Mouse (Mus musculus) T-helper 2 cell (primary cell): ENCODE results near the gene Mapk6.

Source experiments
- in situ Hi-C: fragments of 300-600 bp; cut with MboI, MseI; formaldehyde crosslinking; loops from one replicate; pipeline ENCODE4 v1.15.1; 2025; ENCODE audit warnings: high pct_unique_total_duplicates

Gene Mapk6

DNA sequence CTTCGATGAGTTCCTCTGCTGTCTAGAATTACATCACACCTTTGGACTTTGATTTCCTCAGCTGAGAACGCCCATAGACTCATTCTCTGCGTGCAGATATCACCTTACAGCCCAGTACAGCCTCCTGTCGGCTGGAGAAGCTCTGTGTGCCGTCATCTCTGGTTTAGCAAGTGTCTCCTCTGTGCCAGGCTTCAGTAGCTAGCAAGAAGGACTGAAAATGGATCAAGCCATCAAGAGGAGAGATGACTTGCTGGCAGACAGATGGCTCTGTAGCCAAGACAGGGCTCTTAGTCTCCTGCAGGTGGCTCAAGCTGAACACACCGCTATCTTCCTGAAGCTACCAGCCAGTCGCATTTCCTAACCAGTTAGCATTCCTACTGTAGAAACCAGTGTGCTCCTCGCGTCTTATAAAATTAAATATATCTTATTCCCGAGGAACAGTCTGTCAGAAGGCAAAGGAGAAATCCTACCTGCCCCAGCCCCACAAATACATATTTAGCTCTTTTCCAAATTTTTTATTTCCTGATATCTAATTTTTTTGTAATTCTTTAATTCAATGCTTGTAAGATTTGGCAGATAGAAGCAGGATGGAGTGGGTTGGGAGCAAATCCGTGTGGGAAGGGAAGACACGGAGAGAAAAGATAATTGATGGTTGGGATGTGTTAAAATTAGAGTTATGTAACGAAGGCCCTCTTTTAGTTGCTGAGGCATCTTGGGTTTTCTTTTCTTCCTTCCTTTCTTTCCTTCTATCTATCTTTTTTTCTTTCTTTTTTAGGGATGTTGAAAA, 87.5 kb downstream of the Mapk6 start:
- in situ Hi-C loops: no loop called here

DNA sequence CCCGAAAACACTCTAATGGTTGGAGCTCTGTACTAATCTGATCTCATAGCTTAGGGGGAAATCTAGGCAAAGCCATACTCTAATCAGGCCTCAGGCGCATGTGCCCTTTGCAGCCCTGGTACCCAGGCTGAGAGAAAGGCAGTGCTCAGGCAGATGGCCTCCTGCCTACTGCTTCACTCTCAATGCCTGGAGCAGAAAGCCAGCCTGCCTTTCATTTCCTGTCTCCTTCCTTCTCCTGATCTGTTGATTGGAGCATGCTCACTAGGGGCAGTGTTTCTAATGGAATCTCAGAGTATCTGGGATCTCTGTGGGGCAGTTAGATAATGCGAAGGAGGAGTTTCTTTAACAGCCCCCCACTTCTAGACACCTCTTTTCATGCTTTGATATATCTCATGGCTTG, 90.4 kb downstream of the Mapk6 start:
- in situ Hi-C loops: no loop called here
